Mouse (Mus musculus) c-Kit-positive CD71-positive TER-119-negative erythroid progenitor cells, embryonic 14.5 days (primary cell): ENCODE data around the gene Kdm1a.

Experiments
- DNase-seq: peaks from one replicate; pipeline ENCODE4 v3.0.0-alpha.2; 2013; ENCODE audit warnings: low read depth

Kdm1a gene

DNA sequence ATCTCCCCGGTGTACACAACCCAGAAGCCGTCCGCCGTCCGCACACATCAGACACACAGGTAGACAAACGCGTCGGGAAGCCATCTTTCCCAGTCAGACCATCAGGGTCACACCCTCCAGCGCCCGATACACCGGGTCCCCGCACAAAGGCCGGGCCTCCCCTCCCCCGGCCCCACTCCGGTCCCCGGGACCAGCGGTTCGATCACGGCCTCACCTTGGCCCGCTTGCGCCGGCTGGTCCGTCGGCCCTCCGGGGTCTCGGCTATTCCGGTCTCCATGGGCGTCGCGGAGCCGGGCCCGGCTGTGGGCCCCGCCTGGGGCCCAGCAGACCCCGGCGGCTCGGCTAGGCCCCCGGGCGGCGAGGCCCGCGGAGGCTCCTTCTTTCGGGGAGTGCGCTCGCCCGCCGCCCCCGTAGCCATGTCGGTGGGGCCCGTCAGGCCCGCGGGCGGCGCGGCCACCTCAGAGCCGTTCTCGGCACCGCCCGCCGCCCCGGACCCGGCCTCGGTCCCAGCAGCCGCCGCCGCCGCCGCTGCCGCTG, 437 bp downstream of the Kdm1a start:
- no peak for DNase-seq

DNA sequence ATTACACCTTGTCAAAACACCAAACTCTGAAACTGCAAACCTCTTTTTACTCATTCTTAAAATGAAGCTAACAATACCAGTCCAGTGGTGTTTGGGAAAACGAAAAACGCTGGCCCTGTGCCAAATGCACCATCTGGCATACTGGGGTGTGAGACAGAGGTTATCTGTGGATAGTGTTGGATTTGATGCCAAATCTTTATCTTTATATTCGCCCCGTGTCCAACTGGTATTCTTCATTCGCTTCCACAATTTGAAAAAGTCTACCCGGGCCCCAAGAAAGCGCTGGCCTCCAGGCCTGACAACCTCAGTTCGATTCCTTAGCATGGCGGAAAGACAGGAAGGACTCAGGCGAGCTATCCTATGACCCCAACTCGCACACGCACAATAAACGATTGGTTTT, 1.0 kb downstream of the Kdm1a start:
- DNase-seq = no peak

DNA sequence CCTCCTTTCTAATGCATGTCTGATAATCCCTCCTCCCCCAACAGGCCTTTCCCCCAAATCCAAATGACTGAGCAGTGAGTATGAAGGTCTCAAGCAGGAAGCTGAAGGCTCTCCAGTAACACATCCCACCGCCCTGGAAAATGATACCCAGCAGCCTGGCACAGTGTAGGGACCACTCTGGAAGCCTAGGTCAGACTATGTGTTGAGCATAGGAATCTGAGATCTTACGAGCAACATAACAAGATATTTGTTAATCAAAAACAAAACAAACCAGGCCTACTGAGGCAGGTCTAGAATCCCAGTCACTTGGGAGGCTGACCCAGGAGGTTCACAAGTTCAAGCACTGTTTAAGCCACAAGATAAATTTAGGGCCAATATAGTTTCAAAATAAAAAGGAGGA, 2.0 kb downstream of the Kdm1a start:
- no peak for DNase-seq

- DNase-seq = no peak
These were observed 2.7 kb downstream of the Kdm1a start for GRCm38 (mm10) chr4:136599869-136600268.

GRCm38 (mm10) chr4:136598268-136598876, 4.2 kb downstream of the Kdm1a start:
- DNase-seq = no peak

- DNase-seq = no peak
These were observed 7.3 kb downstream of the Kdm1a start for GRCm38 (mm10) chr4:136595221-136595620.

- no peak for DNase-seq
These were observed 8.5 kb downstream of the Kdm1a start for GRCm38 (mm10) chr4:136594006-136594405.

DNA sequence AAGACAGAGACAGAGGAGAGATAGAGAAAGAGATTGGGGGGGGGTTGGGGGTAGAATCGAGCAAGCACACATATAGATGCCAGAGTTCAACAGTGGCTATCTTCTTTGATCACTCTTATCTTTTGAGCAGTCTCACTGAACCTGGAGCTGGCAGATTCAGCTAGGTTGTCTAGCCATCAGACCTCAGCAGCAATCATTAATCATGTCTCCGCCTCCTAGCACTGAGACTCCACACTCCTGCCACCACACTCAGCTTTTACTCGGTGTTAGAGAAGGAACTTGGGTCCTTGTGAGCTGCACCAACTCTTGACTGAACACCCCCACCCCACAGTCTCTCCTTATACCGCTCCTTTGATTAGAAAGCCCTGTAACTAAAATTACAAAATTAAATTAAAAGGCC, 10.4 kb downstream of the Kdm1a start:
- no peak for DNase-seq

GRCm38 (mm10) chr4:136588003-136588402, 14.5 kb downstream of the Kdm1a start:
- no peak for DNase-seq

- no peak for DNase-seq
These were observed 15.2 kb downstream of the Kdm1a start for GRCm38 (mm10) chr4:136587221-136587827.

GRCm38 (mm10) chr4:136581885-136582284, 20.6 kb downstream of the Kdm1a start:
- DNase-seq = no peak

DNA sequence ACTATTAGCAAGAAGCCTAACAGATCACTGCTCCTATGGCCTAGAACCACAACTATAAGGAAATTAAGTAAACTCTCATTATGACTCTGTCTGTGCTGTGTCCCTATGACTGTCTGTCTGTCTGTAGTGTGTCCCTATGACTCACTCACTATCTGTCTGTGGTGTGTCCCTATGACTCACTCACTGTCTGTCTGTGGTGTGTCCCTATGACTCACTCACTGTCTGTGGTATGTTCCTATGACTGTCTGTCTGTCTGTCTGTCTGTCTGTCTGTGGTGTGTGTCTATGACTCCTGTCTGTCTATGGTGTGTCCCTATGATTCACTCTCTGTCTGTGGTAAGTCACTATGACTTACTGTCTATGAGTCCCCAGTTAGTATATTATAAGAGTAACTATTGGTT, 32.5 kb downstream of the Kdm1a start:
- no peak for DNase-seq

DNA sequence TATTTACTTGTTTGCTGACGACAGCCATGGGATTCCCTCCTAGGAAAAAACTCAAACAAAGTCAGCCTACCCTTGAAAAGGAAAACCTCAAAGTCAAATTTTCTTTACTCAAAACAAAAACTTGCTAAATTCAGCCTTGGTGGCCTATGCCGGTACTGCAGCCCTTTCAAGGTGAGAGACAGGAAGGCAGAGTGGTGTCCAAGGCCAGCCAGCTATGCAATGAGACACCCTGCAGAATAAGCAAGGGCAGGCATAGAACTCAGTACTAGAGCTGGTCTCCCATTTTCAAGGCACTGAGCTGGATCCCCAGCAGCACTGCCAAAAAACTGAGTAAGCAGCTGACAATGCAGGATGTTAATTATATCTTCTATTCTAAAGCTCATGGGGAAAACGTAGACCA, 33.9 kb downstream of the Kdm1a start:
- DNase-seq = no peak

- DNase-seq = no peak
These were observed 39.8 kb downstream of the Kdm1a start for GRCm38 (mm10) chr4:136562755-136563154.

DNA sequence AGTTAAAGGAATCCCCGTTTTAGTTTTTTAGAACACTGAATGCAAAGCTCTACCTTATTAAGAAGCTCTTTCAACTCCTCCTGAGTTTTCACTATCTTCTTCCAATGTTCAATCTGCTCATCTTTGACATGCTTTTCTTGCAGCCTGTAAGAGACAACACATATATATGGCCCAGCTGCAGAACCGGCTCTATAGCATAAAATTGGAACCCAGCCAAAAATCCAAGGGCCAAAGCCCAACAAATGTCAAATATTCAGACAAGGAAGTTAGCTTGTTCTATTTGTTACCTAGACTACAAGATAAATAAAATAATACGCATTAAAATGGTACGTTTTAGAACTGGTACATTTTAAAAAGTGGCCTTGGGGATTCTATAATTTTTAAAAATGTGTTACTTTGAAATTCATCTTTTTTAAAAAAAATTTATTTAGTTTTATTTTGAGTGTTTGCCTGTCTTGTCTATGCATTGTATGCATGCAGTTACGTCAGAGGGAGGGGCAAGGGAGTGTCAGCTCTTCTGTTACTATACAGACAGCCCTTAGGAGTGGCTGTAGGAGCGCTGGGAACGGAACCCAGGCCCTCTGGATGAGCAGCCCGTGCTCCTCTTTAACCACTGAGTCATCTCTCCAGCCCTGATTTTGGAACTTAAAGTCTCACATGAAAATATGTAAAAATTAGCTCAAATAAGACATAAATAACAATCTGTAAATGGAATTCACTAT, 42.1 kb downstream of the Kdm1a start:
- no peak for DNase-seq

DNA sequence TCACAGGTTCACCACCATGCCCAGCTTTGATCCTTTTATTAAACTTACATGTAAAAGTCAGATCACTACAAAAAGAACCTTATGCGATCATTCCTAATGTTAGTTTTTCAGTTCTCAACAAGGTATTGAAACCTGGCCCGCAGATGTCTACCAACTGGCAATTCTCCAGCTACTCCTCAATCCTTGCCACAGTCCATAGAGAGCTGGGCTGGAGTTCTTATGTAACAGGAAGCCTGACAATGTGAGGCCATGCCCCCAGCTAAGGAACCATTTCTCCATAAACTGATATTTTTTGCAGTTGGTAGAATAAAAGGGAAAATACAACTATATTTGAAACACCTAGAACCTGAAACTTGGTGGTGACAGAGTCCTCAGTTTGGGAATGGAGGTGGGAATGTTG, 42.8 kb downstream of the Kdm1a start:
- DNase-seq = no peak

DNA sequence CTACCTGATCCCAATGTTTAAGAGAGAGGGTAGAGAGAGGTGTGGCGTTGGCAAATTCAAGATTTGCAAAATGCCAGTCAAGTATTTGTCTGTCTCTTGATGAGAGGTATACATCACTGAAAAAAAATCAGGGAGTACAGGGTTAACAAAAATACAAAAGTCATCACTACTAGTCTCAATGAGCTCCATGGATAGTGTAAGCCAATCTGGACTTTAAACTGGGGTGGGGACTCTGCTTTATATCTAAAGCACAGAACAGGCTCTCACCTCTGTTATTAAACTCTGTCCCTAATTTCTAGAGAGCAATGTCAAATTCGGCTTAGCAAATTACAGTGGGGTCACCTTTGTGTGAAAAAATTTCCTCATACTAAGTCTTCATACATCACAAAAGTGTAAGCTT, 44.9 kb downstream of the Kdm1a start:
- no peak for DNase-seq

- no peak for DNase-seq
These were observed 49.4 kb downstream of the Kdm1a start for GRCm38 (mm10) chr4:136553108-136553507.

GRCm38 (mm10) chr4:136548381-136548801, 54.1 kb downstream of the Kdm1a start:
- no peak for DNase-seq

DNA sequence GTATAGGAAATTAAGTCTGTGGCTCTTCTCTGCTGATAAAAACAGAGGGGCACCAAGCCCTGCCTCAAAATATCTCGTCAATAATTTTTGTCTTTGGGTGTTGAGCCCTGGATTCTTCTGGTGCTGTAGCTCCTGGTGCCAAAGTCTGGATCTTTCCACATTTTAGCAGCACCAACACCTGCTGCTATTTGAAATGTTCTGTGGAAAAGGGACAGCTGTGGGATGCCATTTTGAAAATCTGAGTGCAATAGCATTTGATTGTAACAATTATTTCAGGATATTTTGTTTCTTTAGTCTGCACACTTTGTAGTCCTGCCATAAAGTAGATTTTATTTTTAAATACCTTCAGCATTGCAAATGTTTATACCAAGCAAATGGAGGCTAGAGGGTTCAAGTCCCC, 54.8 kb downstream of the Kdm1a start:
- DNase-seq = no peak

DNA sequence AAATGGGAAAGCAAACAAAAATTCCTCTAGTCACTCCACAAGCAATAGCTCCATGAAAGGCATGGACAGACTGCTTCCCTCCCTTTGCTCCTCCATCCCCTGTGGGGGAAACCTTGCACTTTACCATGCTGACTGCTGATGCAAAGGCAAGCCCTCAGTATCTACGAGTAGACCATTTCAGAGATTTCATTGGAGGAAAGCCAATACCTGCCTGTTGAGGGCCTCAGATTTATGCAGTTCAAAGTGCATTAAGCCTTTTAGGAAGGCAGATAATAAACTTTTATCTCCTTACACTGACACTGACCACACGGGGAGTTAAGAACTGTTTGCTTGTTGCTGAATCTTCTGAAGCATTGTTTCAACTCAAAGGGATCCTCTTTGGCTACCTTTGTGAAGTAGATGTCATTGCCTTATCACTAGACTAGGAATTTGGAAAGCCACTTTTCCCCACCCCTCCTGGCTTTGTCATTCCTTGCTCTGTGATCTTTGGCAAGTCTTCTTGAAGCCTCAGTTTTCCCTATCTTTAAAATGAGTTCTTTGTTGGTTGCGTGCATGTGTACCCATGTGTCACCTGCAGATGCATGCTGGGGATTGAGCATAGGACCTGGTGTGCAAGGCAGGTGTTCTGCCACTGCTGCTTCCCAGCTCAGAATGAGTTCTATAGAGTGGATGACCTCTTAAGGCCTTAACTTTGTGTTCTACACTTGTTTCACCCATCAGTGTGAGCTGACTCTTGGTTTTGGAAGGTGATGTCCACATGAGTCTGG, 56.1 kb downstream of the Kdm1a start:
- DNase-seq = no peak

DNA sequence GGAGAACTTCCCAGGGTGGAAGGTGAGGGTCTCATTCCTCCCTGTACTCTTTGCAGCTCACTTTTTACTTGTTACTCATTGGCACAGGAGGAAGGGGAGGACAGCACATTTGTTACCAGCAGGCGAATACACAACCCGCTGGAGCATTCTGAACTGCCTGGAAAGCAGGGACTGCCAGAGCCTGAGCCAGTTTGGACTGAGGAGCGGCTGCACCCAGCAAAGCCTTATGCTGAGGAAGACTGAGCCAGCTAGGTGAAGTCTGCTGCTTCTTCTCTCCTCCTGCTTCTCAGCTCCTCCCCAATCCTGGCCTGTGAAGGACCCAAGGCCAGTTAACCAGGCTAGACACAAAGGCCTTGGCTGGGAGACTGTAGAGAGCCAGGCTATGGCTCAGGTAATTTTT, 57.4 kb downstream of the Kdm1a start:
- no peak for DNase-seq

GRCm38 (mm10) chr4:136526412-136526811, 76.1 kb downstream of the Kdm1a start:
- peak; percentile 39 for DNase-seq
